Mouse (Mus musculus) ES-CJ7 (cell line): ENCODE data around the gene Jph2.
A peak's percentile ranks its signal among the peaks of the same experiment; 100 is the strongest.
"Not testable (repeated sequence)": the region's sequence is repeated elsewhere in the genome, so short reads cannot be mapped to it uniquely, and the experiment has no call there.

Experiments used
- DNase-seq: peaks from one replicate; pipeline ENCODE4 v3.0.0; 2011; ENCODE audit warnings: low read depth, low spot score

The Jph2 gene

DNA sequence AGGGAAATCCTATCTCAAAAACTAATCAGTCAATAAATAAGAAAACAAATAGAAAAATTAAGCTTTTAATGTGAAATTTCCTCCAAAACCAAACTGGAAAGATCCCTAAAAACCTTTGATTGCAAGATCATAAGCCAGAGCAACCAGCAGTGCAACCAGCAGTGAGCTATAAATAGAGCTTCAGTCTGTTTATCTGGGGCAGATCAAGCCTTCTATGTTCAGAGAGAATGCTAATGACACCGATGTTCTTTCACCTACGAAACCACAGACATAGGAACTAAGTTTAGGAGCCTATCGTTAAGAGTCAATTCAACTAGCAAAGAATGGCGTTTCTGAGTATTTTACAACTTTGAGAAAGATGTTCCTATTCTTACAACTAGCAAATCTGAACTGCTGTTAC lies 14.0 kb upstream of the Jph2 start:
- no peak for DNase-seq

DNA sequence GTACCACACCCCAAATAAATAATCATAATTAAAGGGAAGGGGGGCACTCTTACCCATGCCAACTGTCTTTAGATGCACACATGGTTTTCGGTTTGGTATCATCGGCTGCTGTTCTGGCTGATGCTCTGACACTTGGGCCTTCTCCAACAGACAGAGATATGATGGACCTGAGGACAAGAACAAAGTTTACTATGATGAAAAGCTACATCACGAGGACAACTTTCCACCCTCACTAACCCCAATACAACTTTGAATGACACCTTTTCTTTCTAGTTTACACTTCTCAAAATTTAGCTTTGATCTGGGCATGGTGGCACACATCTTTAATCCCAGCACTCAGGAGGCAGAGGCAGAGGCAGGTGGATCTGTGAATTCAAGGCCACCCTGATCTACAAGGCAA lies 13.6 kb upstream of the Jph2 start:
- not testable (repeated sequence) for DNase-seq

DNA sequence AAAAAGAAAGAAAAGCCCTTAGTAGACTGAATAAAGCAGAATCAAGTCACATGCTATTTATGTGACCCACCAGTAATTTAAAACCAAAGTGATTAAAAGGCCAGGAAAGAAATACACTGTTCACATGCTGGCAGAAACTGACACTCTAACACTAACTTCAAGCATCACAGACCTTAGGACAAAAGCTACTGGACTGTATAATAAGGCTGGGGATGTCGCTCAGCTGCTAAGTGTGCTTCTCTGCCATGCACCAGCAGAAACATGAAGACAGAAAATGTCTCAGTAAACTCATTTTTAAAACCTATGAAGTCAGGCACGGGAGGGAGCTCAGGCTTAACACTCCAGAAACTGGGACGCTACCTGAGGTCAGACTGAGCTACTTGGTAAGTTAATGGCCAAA lies 12.4 kb upstream of the Jph2 start:
- DNase-seq = no peak

DNA sequence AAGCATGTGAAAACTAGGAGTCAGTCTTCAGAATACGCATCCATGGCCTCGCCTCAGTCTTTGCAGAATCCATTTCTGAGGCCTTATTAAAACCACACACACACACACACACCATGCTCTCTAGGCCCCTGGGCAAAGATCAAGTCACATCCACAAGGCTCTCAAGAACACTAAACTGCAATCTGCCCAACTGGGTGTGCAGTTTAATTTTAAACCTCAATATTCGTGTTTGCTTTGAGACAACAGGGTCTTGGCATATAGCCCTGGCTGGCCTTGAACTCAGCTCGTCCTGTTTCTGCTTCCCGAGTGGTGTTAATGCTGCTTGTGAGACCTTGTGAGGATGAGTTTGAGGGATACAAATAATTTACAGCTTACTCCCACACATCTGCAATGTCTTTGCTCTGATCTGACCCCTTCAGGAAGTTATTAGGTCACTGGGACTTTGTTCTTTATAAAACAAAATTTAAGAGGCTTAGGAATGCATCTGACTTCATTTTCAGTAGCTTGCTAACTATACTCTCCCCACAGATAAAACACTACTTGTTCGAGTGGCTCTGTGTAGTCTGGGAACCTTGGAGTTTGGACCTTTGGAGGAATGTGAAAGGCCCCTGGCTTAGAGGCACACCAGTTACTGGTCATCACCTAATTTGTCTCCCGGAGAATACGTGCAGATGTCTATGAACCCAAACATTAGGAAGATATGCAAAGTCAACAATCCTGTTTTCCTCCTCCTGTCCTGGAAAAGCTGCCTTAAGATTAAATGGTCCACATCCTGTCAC lies 6.4 kb upstream of the Jph2 start:
- no peak for DNase-seq

DNA sequence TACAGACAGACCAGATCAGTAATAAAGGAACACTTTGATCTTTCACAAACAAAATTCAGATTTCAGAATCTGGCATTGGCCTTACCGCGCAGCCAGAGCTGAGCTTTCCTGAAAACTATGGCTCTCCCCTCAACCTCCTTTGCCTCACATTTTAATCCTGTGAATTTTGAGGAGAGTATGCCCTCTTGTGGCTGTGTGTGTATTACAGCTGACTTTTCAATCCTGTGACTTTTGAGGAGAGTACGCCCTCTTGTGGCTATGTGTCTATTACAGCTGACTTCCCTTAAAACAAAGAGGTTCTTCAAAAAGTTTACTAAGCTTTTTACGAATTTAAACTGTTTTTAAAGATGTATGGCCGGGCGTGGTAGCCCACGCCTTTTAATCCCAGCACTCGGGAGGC lies 3.4 kb upstream of the Jph2 start:
- peak; percentile 86 for DNase-seq

DNA sequence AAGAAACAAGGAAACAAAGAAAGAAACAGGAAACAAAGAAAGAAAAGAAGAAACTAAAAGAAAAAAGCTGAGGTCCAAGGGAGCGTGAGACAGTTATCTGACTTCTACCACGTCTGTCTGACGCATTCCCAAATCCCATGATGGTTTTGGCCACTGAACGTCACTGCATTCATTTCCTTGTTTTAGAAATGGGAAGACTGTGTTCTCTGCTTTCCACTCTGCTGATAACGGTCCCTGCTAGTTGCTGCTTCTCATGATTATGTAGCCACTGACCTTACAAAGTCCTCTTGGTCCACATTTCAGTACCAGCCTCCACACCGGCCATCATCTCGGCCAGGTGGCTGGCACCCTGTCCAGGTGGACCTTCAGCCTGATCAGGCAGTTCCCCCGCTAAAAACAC lies 1.4 kb upstream of the Jph2 start:
- no peak for DNase-seq

DNA sequence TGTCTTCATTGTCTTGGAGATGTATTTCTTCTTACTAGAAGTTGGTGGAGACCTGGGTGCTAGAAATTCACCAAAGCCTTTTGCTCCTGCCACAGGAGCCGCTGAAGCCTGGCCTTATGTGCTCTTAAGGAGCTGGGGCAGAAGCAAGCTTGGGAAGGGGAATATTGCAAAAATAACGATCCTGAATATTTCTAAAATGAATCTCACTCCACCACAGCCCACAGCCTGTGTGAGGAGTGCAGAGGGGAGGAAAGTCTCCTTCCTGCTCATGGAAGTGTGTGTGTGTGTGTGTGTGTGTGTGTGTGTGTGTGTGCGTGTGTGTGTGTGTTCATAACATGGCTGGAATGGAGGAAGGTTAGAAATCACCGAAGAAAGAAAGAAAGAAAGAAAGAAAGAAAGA lies 977 bp upstream of the Jph2 start:
- no peak for DNase-seq

DNA sequence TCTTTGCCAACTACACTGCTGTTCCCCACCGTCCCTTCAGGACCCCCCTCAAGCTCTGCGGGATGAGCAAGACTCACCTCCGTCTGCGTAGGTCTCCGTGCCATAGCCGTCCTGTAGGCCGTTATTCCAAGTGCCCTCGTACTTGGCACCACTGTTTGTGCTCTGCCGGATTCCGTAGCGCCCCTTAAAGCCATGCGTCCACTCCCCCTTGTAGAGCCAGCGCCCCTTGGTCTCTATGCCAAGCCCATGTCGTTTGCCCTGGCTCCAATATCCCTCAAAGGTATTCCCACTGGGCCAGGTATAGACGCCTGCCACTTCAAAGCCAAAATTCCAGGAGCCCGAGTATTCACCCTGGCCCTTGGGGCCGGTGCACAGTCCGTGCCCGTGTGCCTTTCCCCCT lies 722 bp downstream of the Jph2 start:
- DNase-seq = no peak

DNA sequence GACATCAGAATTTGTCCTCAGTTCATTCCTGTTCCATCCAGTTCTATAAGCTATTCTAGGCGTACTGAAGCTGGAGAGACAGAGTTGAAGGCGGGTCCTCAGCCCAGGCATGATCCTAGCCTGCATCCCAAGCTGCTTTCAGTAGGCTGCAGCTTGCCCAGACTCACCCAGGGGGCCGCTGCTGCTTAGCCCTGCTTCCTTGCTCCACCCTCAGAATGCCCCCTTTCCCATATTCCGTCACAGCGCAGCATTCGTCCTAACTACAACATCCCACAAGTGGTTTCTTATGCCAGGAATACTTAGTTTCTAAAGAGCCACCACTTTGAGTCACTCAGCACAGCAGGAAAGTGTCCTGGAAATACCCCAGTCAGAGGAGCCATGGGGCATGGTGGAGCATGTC lies 2.8 kb downstream of the Jph2 start:
- DNase-seq = no peak

DNA sequence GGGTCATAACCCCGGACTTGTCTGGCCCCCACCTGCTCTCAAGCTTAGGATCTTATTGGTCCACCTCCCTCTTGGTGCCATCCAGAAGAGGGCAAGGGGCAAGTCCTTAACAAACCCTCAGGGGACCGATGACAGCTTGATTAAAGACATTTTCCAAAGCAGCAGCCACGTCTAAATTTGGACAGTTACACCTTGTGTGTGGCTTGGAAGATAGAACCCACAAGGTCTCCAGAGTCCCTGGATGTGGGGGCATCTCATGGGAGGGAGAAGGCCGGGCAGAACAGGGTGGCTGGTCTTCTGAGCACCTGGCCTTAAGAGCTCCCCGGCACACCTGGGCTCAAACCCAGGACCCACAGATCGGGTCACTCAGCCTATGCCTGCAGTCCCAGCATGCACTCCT lies 3.8 kb downstream of the Jph2 start:
- DNase-seq = no peak

DNA sequence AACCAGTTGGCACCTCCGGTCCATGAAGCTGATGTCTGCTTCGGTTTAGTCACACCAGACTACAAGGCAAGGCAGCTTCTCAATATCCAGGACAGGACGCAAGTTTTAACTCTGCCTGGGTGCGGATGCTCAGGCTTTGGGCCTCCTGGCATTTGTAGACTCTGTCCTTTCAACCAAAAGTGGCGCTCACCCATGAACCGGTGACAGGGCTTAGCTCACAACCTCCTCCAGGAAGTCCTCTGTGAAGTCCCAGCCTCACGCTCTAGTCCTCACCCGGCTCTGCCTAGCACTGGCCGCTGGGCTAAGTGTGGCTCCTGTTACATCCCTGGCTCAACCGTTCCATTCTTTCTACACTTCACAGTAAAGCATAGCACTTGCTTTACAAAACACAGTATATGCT lies 4.6 kb downstream of the Jph2 start:
- DNase-seq = no peak

DNA sequence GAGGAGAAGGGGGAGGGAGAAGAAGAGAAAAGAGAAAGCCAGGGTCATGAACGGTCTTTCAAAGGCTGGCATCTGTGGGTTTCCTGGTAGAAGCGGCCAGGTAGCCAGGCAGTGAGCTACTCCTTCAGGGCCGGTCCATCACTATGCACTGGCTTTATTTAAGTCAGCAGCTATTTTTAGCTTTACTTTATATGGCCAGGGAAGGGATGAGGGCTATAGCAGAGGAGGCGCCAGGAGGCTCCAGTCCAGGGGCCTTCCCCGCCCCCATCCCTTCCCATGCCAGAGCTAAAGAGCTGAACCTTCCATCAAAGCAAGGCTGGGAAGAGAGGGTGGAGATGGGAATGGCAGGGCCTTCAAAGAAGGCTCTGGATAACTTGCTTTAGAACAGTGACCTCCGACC lies 5.4 kb downstream of the Jph2 start:
- no peak for DNase-seq

DNA sequence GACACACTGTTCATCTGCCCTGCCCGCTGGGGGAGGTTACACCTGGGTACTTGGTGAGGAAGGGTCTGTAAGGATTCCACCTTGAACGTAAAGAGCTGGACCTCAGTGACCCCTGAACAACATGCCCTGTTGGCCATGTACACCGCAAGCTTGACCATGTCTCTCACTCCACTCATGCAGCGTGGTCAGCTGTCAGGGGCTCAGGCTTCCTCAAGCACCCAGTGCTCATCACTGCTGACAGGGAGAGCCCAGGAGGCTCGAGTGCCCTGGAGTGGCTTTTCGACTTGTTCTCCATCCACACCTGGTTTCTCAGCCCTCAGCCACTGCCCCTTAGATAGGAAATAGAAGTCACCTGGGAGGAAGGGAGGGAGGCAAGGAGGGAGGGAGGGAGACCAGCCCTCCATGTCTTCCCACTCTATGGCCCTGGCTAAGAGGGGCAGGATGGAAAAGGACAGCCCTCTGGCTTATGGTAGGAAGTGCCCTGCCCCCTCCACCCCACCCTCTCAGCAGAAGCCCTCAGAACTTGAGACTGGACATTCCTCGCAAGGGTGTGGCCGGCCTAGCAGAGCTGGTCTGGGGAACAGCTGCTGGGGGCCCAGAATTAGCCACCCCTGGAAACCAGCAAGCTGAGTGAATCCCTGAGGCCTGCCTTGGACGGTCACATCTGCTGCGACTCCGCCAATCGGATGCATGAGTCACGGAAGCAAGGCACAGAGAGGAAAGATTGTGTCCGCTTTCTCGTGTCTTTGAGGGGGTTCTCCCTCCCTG lies 11.2 kb downstream of the Jph2 start:
- DNase-seq = peak; percentile 63

DNA sequence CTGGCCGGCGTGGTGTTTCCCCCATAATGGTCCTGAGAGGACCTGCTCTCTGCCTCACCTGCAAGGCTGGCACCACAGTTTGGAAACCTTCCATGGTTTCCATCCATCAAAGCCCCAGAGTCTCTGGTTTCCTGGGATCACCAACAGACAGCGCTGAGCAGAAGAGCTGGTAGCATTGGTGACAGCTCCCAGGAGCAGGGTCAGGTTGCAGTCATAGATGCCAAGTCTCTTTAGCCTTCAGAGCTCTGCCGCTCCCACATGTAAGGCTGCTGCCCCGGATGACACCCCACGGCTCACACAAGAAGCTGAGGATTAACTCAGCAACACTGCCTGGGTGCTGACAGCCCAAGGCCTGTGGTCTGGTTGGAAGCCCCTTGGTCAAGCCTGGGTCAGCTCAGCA lies 12.7 kb downstream of the Jph2 start:
- DNase-seq = no peak

DNA sequence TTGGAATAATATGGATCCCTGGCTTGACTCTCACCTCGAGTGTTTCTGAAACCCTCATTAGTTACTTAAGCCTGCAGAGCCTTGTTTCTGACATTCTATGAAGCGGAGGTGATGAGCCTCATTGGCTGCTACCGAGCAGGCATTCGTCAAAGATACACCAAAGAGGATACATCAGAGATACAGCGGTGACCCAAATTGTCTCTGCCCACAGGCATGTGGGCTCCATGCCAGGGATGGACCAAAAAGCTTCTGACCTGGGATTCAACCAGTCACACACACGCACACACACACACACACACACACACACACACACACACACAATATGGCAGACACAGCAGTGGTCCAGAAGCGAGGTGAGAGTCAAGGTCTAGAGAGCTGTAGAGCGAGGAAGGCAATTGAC lies 16.5 kb downstream of the Jph2 start:
- DNase-seq = no peak

DNA sequence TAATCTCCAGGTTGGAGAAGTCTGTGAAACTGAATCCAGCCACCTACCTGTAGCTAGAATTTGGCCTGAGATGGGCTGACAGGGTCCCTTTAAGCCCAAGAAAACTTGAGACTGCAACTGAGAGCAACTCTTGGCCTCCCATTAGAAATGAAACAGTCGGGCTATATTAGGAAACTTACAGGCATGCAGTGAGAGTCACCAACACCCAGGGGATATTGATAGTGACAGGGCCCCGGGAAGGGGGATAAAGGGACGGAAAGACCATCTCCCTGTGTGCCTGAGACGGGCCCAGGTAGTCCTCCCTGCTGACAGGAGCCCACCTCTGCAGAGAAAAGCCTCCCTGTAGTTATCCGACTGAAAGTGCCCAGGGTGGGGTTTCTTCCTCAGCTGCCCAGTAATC lies 18.4 kb downstream of the Jph2 start:
- DNase-seq = no peak

DNA sequence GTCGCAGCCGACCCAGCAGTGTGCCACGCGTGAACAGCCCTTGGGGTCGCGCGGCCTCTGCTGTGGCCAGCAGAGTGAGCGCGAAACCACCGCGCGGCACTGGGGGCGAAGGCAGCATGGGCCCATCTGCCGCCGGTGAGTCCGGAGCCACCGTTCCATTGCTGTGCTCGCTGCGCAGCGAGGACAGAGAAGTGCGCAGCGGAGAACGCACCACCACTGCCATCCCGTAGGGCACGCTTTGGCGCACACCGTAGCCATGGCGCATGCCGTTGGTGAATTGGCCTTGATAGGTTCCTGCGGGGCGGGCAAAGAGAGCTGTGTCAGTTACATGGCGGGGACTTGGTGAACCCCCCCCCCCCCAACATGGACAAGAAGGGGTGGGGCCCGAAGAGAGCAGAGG lies 21.7 kb downstream of the Jph2 start:
- DNase-seq = peak; percentile 41

DNA sequence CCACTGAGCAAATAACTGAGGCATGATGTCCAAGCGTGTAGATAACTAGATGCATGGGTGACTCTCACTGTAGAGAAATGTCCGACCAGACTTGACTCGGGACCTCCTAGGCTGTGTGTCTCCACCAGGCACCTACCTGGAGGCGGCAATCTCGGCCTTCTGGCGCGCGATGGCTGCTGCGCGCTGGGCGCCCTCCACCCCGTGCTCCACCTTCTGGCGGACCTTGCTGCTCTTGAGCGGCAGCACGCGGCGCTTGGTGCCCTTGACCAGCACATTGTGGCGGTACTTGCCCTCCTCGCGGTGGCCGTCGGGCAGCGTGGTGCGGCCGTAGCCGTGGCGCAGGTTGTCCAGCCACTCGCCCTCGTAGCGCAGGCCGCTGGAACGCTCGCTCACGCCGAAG lies 22.3 kb downstream of the Jph2 start:
- peak; percentile 23 for DNase-seq

DNA sequence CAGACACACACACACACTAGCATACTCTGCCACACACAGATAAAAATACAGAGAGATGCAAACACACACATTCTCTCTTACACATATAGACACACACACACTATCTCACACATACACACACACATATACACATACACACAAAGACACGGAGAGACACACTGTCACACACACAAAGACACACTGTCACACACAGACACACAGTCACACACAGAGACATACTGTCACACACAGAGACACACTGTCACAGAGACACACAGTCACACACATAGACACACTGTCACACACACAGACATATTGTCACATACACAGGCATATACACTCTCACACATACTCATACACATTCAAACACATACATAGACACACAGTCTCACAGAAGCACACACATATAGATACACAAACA lies 25.2 kb downstream of the Jph2 start:
- no peak for DNase-seq

DNA sequence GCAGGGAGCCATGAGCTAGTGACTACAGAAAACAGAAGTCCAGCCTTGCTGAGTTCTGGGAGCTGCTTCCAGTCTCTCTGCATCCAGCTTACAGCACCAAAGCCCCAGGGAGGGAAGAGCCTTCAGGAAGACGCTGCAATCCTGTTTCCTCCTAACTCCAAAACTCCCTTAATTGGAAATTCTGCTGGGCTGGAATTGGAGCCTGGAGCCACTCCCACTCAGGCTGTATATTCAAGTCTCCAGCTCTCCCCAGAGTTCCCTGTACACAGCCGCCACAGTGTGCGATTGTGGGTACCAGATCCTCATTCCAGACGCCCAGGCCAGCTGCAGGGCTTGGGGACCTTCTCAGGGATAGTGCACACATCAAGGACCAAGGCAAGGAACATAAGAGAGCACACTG lies 27.6 kb downstream of the Jph2 start:
- DNase-seq = no peak

DNA sequence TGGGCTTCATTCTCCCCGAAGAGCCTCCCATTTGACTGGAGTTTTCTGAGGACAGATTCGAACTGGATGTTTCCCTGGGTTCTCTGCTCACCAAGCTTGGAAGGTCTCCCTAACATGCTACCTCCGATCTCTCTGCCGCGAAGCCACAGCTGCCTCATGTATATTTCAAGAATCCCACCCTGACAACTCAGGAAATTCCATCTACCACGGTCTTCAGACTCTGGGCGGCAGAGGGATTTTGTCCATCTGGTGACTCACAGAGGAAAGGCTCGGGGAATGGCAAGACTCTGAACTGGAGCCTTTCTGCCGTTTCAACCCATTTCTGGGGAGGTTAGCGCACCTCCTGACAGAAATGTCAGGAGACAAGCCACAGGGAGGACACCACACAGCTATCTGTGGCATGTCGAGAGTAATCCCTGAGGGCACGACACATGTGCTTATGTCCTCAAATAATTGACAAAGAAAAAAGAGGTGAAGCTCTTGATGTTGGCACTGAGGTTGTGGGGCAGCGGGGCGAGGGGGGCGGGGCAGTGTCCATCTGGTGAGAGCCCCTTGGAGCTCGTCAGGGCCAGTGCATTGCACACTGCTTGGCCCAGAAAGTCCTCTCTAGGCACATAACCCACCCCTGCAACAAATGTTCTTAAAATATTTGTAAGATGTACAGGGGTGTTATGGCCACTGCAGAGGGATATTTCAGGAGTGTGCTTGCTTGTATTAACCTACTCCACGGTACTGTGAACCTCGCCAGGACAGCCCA lies 32.8 kb downstream of the Jph2 start:
- no peak for DNase-seq
